Mouse (Mus musculus): ENCODE measurements around the gene Kdm1b. TPM values are rescaled to one million over a fixed set of nuclear protein-coding genes. Genes with fewer than 3 reads are reported as not detected.

The Kdm1b gene
- polyA plus RNA-seq, 1 experiment from 2014 or later: 11.1 TPM

- no peaks in the 10 kb centered on the region for H3K27me3 ChIP-seq (replicated peaks)
- no peaks in the 10 kb centered on the region for H3K9me3 ChIP-seq
- H3K4me1 ChIP-seq (replicated peaks): no peaks in the 10 kb centered on the region
- H3K4me3 ChIP-seq (replicated peaks): no peak overlapping the region
- WGBS: 92% methylated on average over 10 of the region's 10 CpGs
- H3K27ac ChIP-seq: no peak overlapping the region
- H3K36me3 ChIP-seq: peaks cover 10% of the 10 kb centered on the region; the same call in 1 of the 2 replicates
- no peak overlapping the region for H3K4me2 ChIP-seq (replicated peaks)
- no peak for ATAC-seq
- no peak overlapping the region for H3K9ac ChIP-seq
Measured at GRCm38 (mm10) chr13:47066516-47066915, 23.2 kb downstream of the Kdm1b start.

- Histone ChIP-seq H3K36me3 (peaks cover 11% of the 10 kb centered on the region; the same call in 1 of the 2 replicates), H3K9me3 (no peaks in the 10 kb centered on the region), H3K4me1 (replicated peaks) (no peaks in the 10 kb centered on the region), H3K4me2 (replicated peaks) (no peak overlapping the region), H3K27ac (no peak overlapping the region), H3K27me3 (replicated peaks) (no peaks in the 10 kb centered on the region), H3K4me3 (replicated peaks) (no peak overlapping the region), H3K9ac (no peak overlapping the region)
- 88% methylated on average over 6 of the region's 6 CpGs for WGBS
- no peak for ATAC-seq
Measured at GRCm38 (mm10) chr13:47067001-47067400, 23.7 kb downstream of the Kdm1b start.

DNA sequence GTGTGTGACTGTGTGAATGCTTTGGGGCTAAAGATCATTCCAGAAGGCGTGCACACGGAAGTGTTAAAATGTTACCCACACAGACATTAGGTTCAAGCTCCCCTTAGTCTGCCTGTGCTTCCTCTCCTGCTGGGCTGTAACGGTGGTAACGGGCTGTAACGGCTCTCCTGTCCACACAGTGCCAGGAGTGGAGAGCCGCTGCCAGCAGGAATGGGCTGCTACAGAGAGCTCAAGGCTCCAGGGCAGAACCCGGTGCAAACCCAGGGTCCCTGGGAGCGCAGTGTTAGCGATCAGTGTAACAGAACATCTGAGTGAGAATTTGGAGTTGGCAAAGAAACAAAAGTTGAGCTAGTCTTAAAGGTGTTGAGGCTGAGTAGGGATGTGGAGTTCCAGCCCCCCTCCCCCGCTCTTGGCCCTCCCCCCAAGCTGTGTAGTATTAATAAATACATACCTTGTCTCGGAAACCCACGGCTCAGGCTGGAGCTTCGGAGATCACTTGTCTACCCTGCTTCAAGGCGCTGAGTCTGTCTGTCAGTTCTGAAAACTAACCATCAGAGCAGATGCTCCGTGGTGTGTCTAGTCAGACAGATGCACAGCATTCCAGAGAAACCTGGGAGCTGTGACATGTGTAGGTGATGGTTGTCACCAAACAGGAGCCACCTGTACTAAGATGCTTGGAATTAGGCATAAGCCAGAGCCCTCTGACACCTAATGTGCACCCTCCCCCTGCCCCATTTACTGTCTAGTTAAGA lies 27.2 kb downstream of the Kdm1b start:
- no peak overlapping the region for H3K4me2 ChIP-seq (replicated peaks)
- no peak overlapping the region for H3K27ac ChIP-seq
- H3K36me3 ChIP-seq: 0 out of 2 replicates have a peak, but pooled peaks cover 3% of the 10 kb centered on the region
- no peak for ATAC-seq
- H3K27me3 ChIP-seq (replicated peaks): no peaks in the 10 kb centered on the region
- no peak overlapping the region for H3K9ac ChIP-seq
- WGBS: 77% methylated on average over 15 of the region's 15 CpGs
- H3K9me3 ChIP-seq: no peaks in the 10 kb centered on the region
- H3K4me1 ChIP-seq (replicated peaks): no peaks in the 10 kb centered on the region
- no peak overlapping the region for H3K4me3 ChIP-seq (replicated peaks)

DNA sequence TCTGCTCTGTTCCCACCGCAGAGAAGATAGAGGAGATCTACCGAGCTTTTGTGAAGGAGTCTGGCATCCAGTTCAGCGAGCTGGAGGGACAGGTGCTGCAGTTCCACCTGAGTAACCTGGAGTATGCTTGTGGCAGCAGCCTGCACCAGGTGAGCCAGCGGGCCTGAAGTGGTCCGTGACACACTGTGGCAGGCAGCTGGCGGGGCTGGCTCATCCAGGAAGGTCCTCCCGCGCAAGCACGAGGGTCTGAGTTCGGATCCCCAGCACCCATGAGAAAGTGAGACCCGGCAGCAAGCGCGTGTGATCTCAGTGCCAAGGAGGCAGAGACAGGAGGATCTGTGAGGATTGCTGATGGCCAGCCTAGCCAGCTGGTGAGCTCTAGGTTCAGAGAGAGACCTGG lies 28.6 kb downstream of the Kdm1b start:
- no peak overlapping the region for H3K4me2 ChIP-seq (replicated peaks)
- H3K9me3 ChIP-seq: no peaks in the 10 kb centered on the region
- no peak overlapping the region for H3K9ac ChIP-seq
- 0 out of 2 replicates have a peak, but pooled peaks cover 3% of the 10 kb centered on the region for H3K36me3 ChIP-seq
- no peaks in the 10 kb centered on the region for H3K27me3 ChIP-seq (replicated peaks)
- 91% methylated on average over 13 of the region's 13 CpGs for WGBS
- H3K4me1 ChIP-seq (replicated peaks): no peaks in the 10 kb centered on the region
- no peak for ATAC-seq
- H3K27ac ChIP-seq: no peak overlapping the region
- no peak overlapping the region for H3K4me3 ChIP-seq (replicated peaks)

DNA sequence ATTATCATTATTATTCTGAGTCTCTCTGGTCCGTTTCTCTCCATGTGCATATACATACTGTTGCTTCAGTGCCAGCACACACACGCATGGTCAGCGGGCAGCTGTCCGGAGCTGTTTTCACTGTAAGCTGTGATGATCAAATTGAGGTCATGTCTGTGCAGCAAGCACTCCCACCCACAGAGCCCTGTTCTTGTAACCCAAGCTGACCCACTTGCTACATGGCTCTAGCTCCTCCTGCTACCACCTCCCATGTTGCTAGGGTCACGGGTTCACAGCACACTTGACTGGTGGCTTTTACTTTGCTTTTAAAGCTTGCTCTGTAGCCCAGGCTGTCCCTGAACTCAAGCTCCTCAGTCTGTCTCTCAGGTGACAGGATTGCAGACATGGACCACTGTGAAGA lies 29.2 kb downstream of the Kdm1b start:
- H3K36me3 ChIP-seq: 0 out of 2 replicates have a peak, but pooled peaks cover 3% of the 10 kb centered on the region
- no peaks in the 10 kb centered on the region for H3K9me3 ChIP-seq
- H3K9ac ChIP-seq: no peak overlapping the region
- H3K4me3 ChIP-seq (replicated peaks): no peak overlapping the region
- H3K4me1 ChIP-seq (replicated peaks): no peaks in the 10 kb centered on the region
- ATAC-seq: no peak
- no peak overlapping the region for H3K27ac ChIP-seq
- no peaks in the 10 kb centered on the region for H3K27me3 ChIP-seq (replicated peaks)
- 89% methylated on average over 5 of the region's 5 CpGs for WGBS
- no peak overlapping the region for H3K4me2 ChIP-seq (replicated peaks)

DNA sequence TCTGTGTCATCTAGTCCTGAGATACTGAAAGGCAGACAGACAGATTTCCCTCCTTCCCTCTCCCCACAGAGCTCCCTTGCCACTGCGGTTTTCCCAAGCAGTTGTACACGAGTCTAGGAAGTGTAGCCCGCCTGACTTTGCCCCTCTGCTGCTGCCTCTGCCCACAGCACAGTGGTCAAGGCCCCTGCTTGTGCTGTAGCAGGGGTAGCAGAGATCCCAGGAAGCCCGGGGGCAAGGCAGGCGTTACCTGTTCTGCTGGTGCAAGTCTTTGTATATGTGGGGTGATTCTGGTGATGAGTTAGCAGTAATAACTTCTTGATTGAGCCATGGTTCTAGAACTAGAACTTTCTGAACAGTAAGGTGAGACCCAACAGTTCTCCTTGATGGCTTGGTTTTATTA lies 32.9 kb downstream of the Kdm1b start:
- no peak for ATAC-seq
- Histone ChIP-seq H3K4me3 (replicated peaks) (no peak overlapping the region), H3K4me1 (replicated peaks) (no peaks in the 10 kb centered on the region), H3K36me3 (peaks cover 6% of the 10 kb centered on the region; the same call in 1 of the 2 replicates), H3K4me2 (replicated peaks) (no peak overlapping the region), H3K9ac (no peak overlapping the region), H3K27ac (no peak overlapping the region), H3K9me3 (no peaks in the 10 kb centered on the region), H3K27me3 (replicated peaks) (no peaks in the 10 kb centered on the region)
- WGBS: 79% methylated on average over 5 of the region's 5 CpGs

- no peak overlapping the region for H3K4me3 ChIP-seq (replicated peaks)
- H3K9me3 ChIP-seq: no peaks in the 10 kb centered on the region
- H3K36me3 ChIP-seq: peaks cover 4% of the 10 kb centered on the region; the same call in 1 of the 2 replicates
- H3K9ac ChIP-seq: no peak overlapping the region
- no peaks in the 10 kb centered on the region for H3K27me3 ChIP-seq (replicated peaks)
- no peak overlapping the region for H3K27ac ChIP-seq
- no peaks in the 10 kb centered on the region for H3K4me1 ChIP-seq (replicated peaks)
- ATAC-seq: no peak
- no peak overlapping the region for H3K4me2 ChIP-seq (replicated peaks)
Measured at GRCm38 (mm10) chr13:47077367-47077766, 34.1 kb downstream of the Kdm1b start.

GRCm38 (mm10) chr13:47078799-47079198 lies 35.5 kb downstream of the Kdm1b start:
- no peak overlapping the region for H3K4me3 ChIP-seq (replicated peaks)
- H3K27ac ChIP-seq: no peak overlapping the region
- no peaks in the 10 kb centered on the region for H3K27me3 ChIP-seq (replicated peaks)
- no peak for ATAC-seq
- H3K36me3 ChIP-seq: peaks cover 4% of the 10 kb centered on the region; the same call in 1 of the 2 replicates
- H3K9ac ChIP-seq: no peak overlapping the region
- H3K4me2 ChIP-seq (replicated peaks): no peak overlapping the region
- WGBS: 69% methylated on average over 5 of the region's 5 CpGs
- no peaks in the 10 kb centered on the region for H3K9me3 ChIP-seq
- H3K4me1 ChIP-seq (replicated peaks): no peaks in the 10 kb centered on the region

DNA sequence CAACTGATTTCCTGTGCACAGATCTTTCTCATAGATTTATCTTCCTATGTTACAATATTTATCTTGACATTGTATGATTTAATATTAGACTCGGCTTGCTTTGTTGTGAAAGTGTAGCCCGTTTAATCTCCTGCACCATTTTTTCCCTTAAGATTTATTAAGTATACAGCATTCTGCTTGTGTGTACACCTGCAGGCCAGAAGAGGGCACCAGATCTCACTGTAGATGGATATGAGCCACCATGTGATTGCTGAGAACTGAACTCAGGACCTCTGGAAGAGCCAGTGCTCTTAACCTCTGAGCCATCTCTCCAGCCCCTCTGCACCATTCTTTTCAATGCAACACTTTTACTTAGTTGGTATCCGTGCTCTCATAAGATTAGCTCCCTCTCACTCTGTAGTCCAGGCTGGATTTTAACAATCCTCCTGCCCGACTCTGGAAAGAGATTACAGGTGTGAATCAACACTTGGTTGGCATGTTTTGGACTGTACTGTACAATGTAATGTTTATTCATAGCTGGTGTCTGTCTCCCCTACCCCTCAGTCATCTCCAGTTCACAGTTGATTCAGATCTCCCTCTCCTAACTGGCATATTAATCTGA lies 37.7 kb downstream of the Kdm1b start:
- no peak for ATAC-seq
- Histone ChIP-seq H3K4me1 (replicated peaks) (no peaks in the 10 kb centered on the region), H3K27ac (no peak overlapping the region), H3K4me3 (replicated peaks) (no peak overlapping the region), H3K9me3 (no peaks in the 10 kb centered on the region), H3K36me3 (peaks cover 4% of the 10 kb centered on the region; the same call in 1 of the 2 replicates), H3K4me2 (replicated peaks) (no peak overlapping the region), H3K9ac (no peak overlapping the region), H3K27me3 (replicated peaks) (no peaks in the 10 kb centered on the region)
- 91% methylated on average over 4 of the region's 4 CpGs for WGBS

- H3K4me1 ChIP-seq (replicated peaks): no peaks in the 10 kb centered on the region
- ATAC-seq: no peak
- no peak overlapping the region for H3K4me3 ChIP-seq (replicated peaks)
- H3K27me3 ChIP-seq (replicated peaks): no peaks in the 10 kb centered on the region
- no peaks in the 10 kb centered on the region for H3K9me3 ChIP-seq
- no peak overlapping the region for H3K4me2 ChIP-seq (replicated peaks)
- 0 out of 2 replicates have a peak, but pooled peaks cover 4% of the 10 kb centered on the region for H3K36me3 ChIP-seq
- H3K27ac ChIP-seq: no peak overlapping the region
- H3K9ac ChIP-seq: no peak overlapping the region
- 85% methylated on average over 1 of the region's 1 CpGs for WGBS
Measured at GRCm38 (mm10) chr13:47088433-47088832, 45.1 kb downstream of the Kdm1b start.

DNA sequence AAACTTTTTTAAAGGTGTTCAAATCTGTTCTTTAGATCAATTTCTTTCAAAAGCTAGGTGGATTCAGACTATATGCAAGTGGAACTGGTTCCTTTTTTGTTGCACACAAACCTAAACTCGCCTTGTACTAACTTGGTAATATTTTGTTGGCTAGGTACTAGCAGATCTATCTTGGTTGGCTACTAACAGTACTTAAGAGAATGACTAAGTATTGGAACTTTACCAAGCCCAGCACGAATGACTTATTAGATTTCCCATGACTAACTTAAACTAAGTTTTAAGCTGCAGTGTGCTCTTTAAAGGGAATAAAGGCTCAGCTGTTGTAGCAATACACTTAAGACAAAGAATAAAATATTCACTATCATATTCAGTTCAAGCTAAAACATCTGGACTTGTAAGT lies 46.0 kb downstream of the Kdm1b start:
- no peak overlapping the region for H3K27ac ChIP-seq
- no peaks in the 10 kb centered on the region for H3K9me3 ChIP-seq
- H3K4me1 ChIP-seq (replicated peaks): no peaks in the 10 kb centered on the region
- 77% methylated on average over 2 of the region's 2 CpGs for WGBS
- no peak overlapping the region for H3K4me3 ChIP-seq (replicated peaks)
- H3K27me3 ChIP-seq (replicated peaks): no peaks in the 10 kb centered on the region
- H3K36me3 ChIP-seq: 0 out of 2 replicates have a peak, but pooled peaks cover 4% of the 10 kb centered on the region
- H3K4me2 ChIP-seq (replicated peaks): no peak overlapping the region
- no peak overlapping the region for H3K9ac ChIP-seq
- ATAC-seq: no peak

DNA sequence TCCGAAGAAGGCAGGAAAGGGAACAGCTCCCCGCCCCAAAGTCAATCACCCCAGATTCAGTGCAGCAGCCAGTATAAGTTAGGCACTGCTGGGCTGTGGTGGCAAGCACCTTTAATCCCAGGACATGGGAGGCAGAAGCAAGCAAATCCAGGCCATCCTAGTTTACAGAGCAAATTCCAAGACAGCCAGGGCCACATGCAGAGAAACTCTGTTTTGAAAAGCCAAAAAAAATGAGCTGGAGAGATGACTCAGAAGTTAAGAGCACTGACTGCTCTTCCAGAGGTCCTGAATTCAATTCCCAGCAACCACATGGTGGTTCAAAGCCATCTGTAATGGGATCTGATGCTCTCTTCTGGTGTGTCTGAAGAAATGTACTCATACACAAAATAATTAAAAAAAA lies 50.5 kb downstream of the Kdm1b start:
- H3K36me3 ChIP-seq: peaks cover 8% of the 10 kb centered on the region; the same call in 1 of the 2 replicates
- ATAC-seq: no peak

DNA sequence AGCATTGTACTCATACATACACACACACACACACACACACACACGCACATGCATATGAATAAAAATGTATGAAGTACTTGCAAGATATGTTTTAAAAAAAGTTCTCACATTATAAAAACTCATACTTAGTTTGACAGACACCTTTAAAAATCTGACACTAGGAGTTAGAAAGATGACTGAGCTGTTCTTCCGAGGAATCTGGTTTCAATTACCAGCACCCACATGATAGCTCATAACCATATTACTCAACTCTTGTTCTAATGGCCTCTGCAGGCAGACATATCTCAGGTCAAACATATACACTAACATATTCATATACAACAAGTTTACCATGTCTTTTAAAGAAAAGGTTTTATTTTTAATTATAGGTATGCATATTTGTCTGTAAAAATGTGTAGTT lies 53.3 kb downstream of the Kdm1b start:
- Histone ChIP-seq H3K27ac (no peak overlapping the region), H3K4me2 (replicated peaks) (no peak overlapping the region)
- 85% methylated on average over 2 of the region's 2 CpGs for WGBS

More for the DNA sequence above, 50.5 kb downstream of the Kdm1b start:
- no peaks in the 10 kb centered on the region for H3K27me3 ChIP-seq (replicated peaks)
- H3K4me2 ChIP-seq (replicated peaks): no peak overlapping the region
- no peaks in the 10 kb centered on the region for H3K4me1 ChIP-seq (replicated peaks)
- H3K27ac ChIP-seq: no peak overlapping the region
- no peak overlapping the region for H3K4me3 ChIP-seq (replicated peaks)
- no peaks in the 10 kb centered on the region for H3K9me3 ChIP-seq
- WGBS: 93% methylated on average over 2 of the region's 2 CpGs
- no peak overlapping the region for H3K9ac ChIP-seq

More for the DNA sequence above, 53.3 kb downstream of the Kdm1b start:
- Histone ChIP-seq H3K27me3 (replicated peaks) (no peaks in the 10 kb centered on the region), H3K9me3 (no peaks in the 10 kb centered on the region), H3K36me3 (peaks cover 7% of the 10 kb centered on the region; the same call in 1 of the 2 replicates), H3K4me1 (replicated peaks) (no peaks in the 10 kb centered on the region), H3K4me3 (replicated peaks) (no peak overlapping the region), H3K9ac (no peak overlapping the region)
- ATAC-seq: no peak

All from intestine, embryonic 15.5 days (tissue).